Mouse (Mus musculus): ENCODE results near the gene Gm21663. TPM values are rescaled to one million over a fixed set of nuclear protein-coding genes. Genes with fewer than 3 reads are reported as not detected.
A peak's percentile ranks its signal among the peaks of the same experiment; 100 is the strongest.
"Not testable (repeated sequence)": the region's sequence is repeated elsewhere in the genome, so short reads cannot be mapped to it uniquely, and the experiment has no call there.

Gm21663 gene
- not detected in 2 replicates for polyA plus RNA-seq (2015; fragmentation: Nextera tagmentation; extraction: Ambion mirVana)

DNA sequence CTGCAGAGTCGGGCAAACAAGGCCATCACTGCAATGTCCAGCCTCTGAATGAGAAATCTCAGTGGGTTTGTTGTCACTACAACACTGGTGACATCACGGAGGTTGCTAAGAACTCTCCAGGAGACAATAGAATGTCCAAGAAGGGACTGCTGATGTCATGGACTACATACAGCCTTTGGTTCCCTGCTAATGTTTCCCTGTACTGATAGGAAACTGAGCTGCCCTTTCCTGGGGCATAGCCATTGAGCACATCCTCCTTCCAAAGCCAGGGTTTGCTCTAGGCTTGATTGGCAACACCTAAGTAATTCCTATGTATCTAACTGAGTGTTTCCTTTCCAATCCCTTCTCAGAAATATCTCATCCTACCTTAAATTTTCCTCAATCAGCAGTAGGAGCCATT lies at the start of gene Gm21663:
TSS of gene Gm21663 (minus strand) at position 101 of the 400 bp plus-strand sequence.
- 53% methylated on average over 2 of the region's 2 CpGs for WGBS

DNA sequence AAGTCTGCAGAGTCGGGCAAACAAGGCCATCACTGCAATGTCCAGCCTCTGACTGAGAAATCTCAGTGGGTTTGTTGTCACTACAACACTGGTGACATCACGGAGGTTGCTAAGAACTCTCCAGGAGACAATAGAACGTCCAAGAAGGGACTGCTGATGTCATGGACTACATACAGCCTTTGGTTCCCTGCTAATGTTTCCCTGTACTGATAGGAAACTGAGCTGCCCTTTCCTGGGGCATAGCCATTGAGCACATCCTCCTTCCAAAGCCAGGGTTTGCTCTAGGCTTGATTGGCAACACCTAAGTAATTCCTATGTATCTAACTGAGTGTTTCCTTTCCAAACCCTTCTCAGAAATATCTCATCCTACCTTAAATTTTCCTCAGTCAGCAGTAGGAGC lies 46.4 kb upstream of the Gm21663 start, which contains the start of gene Gm21698:
TSS of gene Gm21698 (minus strand) at position 101 of the 400 bp plus-strand sequence.
- H3K4me2 ChIP-seq (ENCODE audit: low read length); H3K27ac ChIP-seq; H3K9me3 ChIP-seq (replicated peaks; ENCODE audit: low read length); DNase-seq (ENCODE audit: low spot score); H3K4me1 ChIP-seq (replicated peaks; ENCODE audit: insufficient read depth, low read length); H3K36me3 ChIP-seq (ENCODE audit: insufficient read depth, low read length); H3K4me3 ChIP-seq (replicated peaks; ENCODE audit: low read depth, low read length); H3K9ac ChIP-seq (ENCODE audit: low read depth, low read length); ATAC-seq (replicated peaks; ENCODE audit: low FRiP score, low read depth); H3K27me3 ChIP-seq (ENCODE audit: insufficient read depth, low read length): not testable (repeated sequence)
- WGBS: no CpG with 5 or more reads among the region's 3 CpGs

More for the DNA sequence above, at the start of gene Gm21663:
- H3K4me3 ChIP-seq (replicated peaks; ENCODE audit: low read depth, low read length); ATAC-seq (replicated peaks; ENCODE audit: low FRiP score, low read depth); H3K9ac ChIP-seq (ENCODE audit: low read depth, low read length); H3K27me3 ChIP-seq (ENCODE audit: insufficient read depth, low read length); H3K4me1 ChIP-seq (replicated peaks; ENCODE audit: insufficient read depth, low read length); H3K4me2 ChIP-seq (ENCODE audit: low read length); H3K27ac ChIP-seq; DNase-seq (ENCODE audit: low spot score); H3K9me3 ChIP-seq (replicated peaks; ENCODE audit: low read length); H3K36me3 ChIP-seq (ENCODE audit: insufficient read depth, low read length): not testable (repeated sequence)

DNA sequence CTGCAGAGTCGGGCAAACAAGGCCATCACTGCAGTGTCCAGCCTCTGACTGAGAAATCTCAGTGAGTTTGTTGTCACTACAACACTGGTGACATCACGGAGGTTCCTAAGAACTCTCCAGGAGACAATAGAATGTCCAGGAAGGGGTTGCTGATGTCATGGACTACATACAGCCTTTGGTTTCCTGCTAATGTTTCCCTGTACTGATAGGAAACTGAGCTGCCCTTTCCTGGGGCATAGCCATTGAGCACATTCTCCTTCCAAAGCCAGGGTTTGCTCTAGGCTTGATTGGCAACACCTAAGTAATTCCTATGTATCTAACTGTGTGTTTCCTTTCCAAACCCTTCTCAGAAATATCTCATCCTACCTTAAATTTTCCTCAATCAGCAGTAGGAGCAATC lies 30.4 kb upstream of the Gm21663 start, which contains the start of gene Gm21680:
TSS of gene Gm21680 (minus strand) at position 101 of the 400 bp plus-strand sequence.
- not testable (repeated sequence) for ATAC-seq (replicated peaks; ENCODE audit: low FRiP score, low read depth); H3K4me3 ChIP-seq (replicated peaks; ENCODE audit: low read depth, low read length); H3K9me3 ChIP-seq (replicated peaks; ENCODE audit: low read length); H3K4me1 ChIP-seq (replicated peaks; ENCODE audit: insufficient read depth, low read length); H3K27ac ChIP-seq; H3K27me3 ChIP-seq (ENCODE audit: insufficient read depth, low read length); H3K4me2 ChIP-seq (ENCODE audit: low read length); H3K36me3 ChIP-seq (ENCODE audit: insufficient read depth, low read length); H3K9ac ChIP-seq (ENCODE audit: low read depth, low read length); DNase-seq (ENCODE audit: low spot score)
- no CpG with 5 or more reads among the region's 2 CpGs for WGBS

DNA sequence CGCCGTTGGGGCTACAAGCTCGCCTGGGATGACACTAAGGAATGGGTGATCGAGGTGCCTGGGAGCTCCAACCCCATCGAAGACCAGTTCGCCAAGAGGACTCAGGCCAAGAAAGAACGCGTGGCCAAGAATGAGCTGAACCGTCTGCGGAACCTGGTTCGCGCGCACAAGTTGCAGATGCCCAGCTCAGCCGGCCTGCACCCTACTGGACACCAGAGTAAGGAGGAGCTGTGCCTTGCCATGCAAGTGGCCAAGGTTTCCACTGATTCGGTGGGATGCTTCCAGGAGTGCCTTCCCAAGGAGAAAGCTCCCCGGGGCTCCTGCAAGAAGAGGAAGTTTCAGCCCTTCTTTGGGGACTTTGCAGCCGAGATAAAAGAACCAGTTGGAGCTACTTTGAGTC lies 14.9 kb upstream of the Gm21663 start:
- H3K4me3 ChIP-seq (replicated peaks; ENCODE audit: low read depth, low read length); ATAC-seq (replicated peaks; ENCODE audit: low FRiP score, low read depth); H3K4me2 ChIP-seq (ENCODE audit: low read length); H3K9me3 ChIP-seq (replicated peaks; ENCODE audit: low read length); DNase-seq (ENCODE audit: low spot score); H3K4me1 ChIP-seq (replicated peaks; ENCODE audit: insufficient read depth, low read length); H3K27me3 ChIP-seq (ENCODE audit: insufficient read depth, low read length); H3K9ac ChIP-seq (ENCODE audit: low read depth, low read length); H3K36me3 ChIP-seq (ENCODE audit: insufficient read depth, low read length); H3K27ac ChIP-seq: not testable (repeated sequence)
- WGBS: 66% methylated on average over 16 of the region's 17 CpGs

DNA sequence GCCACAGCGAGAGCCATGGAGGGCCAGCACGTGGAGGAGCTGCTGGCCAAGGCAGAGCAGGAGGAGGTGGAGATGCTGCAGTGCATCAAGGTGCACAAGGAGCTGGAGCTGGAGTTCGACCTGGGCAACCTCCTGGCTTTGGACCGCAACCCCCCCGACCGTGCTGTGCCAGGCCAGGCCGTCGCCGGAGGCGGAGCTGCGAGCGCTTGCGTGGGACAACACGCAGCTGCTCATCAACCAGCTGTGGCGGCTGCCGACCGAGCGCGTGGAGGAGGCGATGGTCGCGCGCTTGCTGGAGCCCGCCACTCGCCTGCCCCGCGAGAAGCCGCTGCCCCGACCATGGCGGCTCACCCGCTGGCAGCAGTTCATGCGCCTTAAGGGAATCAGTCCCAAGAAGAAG lies 14.4 kb upstream of the Gm21663 start:
- not testable (repeated sequence) for H3K4me1 ChIP-seq (replicated peaks; ENCODE audit: insufficient read depth, low read length); H3K36me3 ChIP-seq (ENCODE audit: insufficient read depth, low read length); DNase-seq (ENCODE audit: low spot score); H3K9ac ChIP-seq (ENCODE audit: low read depth, low read length); H3K27ac ChIP-seq; H3K4me3 ChIP-seq (replicated peaks; ENCODE audit: low read depth, low read length); H3K27me3 ChIP-seq (ENCODE audit: insufficient read depth, low read length); H3K9me3 ChIP-seq (replicated peaks; ENCODE audit: low read length)
- peak; percentile 52; the same call in 1 of the 2 replicates for ATAC-seq (replicated peaks; ENCODE audit: low FRiP score, low read depth)
- WGBS: 35% methylated on average over 30 of the region's 32 CpGs
- H3K4me2 ChIP-seq (ENCODE audit: low read length): peak overlapping the region; percentile 32

DNA sequence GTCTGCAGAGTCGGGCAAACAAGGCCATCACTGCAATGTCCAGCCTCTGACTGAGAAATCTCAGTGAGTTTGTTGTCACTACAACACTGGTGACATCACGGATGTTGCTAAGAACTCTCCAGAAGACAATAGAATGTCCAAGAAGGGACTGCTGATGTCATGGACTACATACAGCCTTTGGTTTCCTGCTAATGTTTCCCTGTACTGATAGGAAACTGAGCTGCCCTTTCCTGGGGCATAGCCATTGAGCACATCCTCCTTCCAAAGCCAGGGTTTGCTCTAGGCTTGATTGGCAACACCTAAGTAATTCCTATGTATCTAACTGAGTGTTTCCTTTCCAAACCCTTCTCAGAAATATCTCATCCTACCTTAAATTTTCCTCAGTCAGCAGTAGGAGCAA lies 12.1 kb upstream of the Gm21663 start, which contains the start of gene Gm21671:
TSS of gene Gm21671 (minus strand) at position 101 of the 400 bp plus-strand sequence.
- not testable (repeated sequence) for H3K4me2 ChIP-seq (ENCODE audit: low read length); H3K4me3 ChIP-seq (replicated peaks; ENCODE audit: low read depth, low read length); H3K27ac ChIP-seq; H3K27me3 ChIP-seq (ENCODE audit: insufficient read depth, low read length); ATAC-seq (replicated peaks; ENCODE audit: low FRiP score, low read depth); H3K9ac ChIP-seq (ENCODE audit: low read depth, low read length); H3K9me3 ChIP-seq (replicated peaks; ENCODE audit: low read length); H3K4me1 ChIP-seq (replicated peaks; ENCODE audit: insufficient read depth, low read length); DNase-seq (ENCODE audit: low spot score); H3K36me3 ChIP-seq (ENCODE audit: insufficient read depth, low read length)
- 80% methylated on average over 2 of the region's 2 CpGs for WGBS

DNA sequence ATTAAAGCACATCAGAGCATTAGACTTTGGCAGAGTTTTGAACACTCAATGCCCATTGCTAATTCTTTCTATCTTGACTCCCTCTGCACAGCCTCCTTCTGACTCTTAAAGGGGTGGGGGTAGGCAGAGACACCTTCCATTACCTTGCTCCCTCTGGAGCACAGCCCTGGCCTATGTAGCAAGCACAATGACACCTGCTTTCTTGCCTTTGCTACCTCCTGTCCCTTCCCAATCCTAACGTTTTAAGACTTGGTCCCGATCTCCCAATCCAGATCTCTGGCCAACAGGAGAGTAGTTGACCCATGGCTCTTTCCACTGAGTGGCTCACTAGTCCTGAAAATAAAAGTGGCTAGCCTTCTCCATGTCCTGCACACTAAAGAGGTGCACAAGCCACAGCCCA lies 3.2 kb upstream of the Gm21663 start:
- DNase-seq (ENCODE audit: low spot score); H3K4me2 ChIP-seq (ENCODE audit: low read length); H3K27ac ChIP-seq; H3K4me1 ChIP-seq (replicated peaks; ENCODE audit: insufficient read depth, low read length); H3K4me3 ChIP-seq (replicated peaks; ENCODE audit: low read depth, low read length); ATAC-seq (replicated peaks; ENCODE audit: low FRiP score, low read depth); H3K27me3 ChIP-seq (ENCODE audit: insufficient read depth, low read length); H3K9me3 ChIP-seq (replicated peaks; ENCODE audit: low read length); H3K36me3 ChIP-seq (ENCODE audit: insufficient read depth, low read length); H3K9ac ChIP-seq (ENCODE audit: low read depth, low read length): not testable (repeated sequence)
- WGBS: 82% methylated on average over 2 of the region's 2 CpGs

All from kidney, postnatal 0 days (tissue).